Mouse (Mus musculus): ENCODE data around the gene 3110082I17Rik.
A peak's percentile ranks its signal among the peaks of the same experiment; 100 is the strongest.

The 3110082I17Rik gene

GRCm38 (mm10) chr5:139455166-139455565 is 5.2 kb downstream of the 3110082I17Rik start:
- DNase-seq (ENCODE audit: extremely low read depth, insufficient read length, low spot score): no peak

DNA sequence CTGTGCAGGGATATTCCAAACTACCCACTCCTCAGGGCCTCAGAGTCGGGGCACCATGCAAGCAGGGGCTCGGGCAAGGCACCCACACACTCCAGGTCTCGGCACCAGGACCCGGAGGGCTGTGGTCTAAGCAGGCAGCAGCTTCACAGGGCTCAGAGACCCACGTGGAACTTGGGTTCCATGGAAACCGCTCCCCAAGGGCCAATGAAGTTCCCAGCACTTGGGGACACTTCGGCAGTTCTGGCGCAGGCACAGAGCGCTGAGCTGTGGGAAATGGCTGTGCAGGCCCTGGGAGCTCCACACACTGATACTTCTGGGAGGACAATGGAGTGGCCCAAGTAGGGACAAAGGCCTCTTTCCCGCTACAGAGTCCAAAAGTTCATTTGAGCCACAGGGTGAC is 7.3 kb downstream of the 3110082I17Rik start:
- DNase-seq (ENCODE audit: extremely low read depth, insufficient read length, low spot score): no peak

GRCm38 (mm10) chr5:139449926-139450325 is 10.4 kb downstream of the 3110082I17Rik start:
- peak; percentile 41 for DNase-seq (ENCODE audit: extremely low read depth, insufficient read length, low spot score)

DNA sequence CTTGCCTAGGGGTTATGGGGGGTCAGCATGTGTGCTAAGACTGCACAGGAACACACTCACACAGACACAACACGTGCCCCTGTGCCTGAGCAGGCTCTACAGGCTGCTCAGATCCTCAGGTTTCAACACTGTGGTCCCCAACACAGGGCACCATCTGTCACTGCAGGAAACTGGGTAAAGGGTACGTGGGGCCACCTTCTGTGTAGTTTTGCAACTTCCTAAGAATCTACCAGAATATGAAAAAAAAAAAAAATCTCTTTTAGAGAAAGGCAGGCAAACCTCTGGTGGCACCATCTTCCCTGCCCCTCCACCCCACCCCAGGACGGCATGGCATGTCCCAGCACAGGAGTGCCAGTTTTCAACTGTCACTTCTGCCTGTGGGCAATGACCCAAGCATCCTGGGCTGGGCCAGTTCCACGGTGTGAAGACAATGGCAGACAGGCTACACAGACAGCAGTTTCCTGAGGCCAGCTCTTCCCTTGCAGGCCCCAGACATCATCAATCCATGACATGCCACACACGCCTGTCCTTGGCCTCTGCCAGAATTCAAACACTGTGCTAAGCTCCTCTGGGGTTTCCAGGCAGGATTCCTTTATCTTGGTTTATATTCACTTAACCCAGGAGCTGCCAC is 11.1 kb downstream of the 3110082I17Rik start:
- no peak for DNase-seq (ENCODE audit: extremely low read depth, insufficient read length, low spot score)

DNA sequence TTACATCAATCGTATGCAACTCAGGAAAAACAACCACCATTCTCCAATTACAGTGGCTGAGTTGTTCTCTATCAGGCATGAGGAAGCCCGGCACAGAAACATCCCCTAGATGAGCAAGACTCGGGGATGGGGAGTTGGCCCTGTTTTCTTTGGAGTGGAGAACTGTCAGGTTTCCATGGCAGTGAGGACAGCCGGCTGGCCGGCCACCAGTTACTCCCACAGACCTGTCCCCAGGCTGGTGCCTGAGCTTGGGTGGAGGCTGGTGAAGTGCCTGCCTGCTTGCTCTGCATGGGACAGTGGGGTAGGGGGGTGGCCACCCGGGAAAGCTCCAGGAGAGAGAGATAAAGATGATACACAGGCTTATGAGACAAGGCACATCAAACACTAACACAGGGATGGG is 12.3 kb downstream of the 3110082I17Rik start:
- no peak for DNase-seq (ENCODE audit: extremely low read depth, insufficient read length, low spot score)

- DNase-seq (ENCODE audit: extremely low read depth, insufficient read length, low spot score): no peak
Observed at GRCm38 (mm10) chr5:139445258-139445657, 15.1 kb downstream of the 3110082I17Rik start.

GRCm38 (mm10) chr5:139442962-139443361 is 17.4 kb downstream of the 3110082I17Rik start:
- DNase-seq (ENCODE audit: extremely low read depth, insufficient read length, low spot score): no peak

- DNase-seq (ENCODE audit: extremely low read depth, insufficient read length, low spot score): no peak
Observed at GRCm38 (mm10) chr5:139442428-139442827, 17.9 kb downstream of the 3110082I17Rik start.

GRCm38 (mm10) chr5:139441726-139442018 is 18.7 kb downstream of the 3110082I17Rik start:
- DNase-seq (ENCODE audit: extremely low read depth, insufficient read length, low spot score): no peak

DNA sequence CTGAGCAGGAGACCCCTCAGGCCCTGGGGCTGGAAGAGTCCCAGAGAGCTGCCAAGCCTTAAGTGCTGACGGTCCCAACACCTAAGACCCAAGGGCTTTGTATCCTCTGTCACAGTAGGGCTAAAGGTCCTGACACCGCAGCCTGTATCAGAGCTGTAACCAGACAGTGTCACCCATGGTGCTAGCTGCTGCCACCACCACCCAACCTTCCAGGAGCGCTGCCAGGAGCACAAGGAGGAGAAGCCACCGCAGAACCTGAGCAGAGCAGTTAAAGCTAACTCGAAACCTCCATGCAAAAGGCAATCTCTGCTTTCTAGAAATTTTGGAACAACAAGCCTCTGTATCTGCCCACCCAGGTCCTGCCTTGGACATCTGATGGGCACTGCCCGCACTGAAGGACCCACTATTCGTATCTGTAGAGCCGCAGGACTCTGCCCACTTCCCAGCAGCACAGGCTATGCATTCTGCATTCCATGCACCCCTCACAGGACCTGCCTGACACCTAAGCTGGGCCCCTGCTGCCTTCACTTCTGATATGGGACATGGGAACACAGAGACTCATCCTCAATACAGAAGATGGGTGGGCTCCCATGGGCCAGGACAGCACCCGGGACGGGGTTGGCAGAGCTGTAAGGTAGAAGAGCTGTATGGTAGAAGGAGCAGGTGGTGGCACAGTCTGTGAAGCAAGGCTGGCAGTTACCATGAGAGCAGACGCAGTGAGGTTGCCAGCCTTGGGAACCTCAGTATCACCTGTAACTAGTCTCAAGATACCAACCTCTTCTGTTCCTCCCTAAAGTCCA is 19.2 kb downstream of the 3110082I17Rik start:
- DNase-seq (ENCODE audit: extremely low read depth, insufficient read length, low spot score): no peak

GRCm38 (mm10) chr5:139440451-139440850 is 19.9 kb downstream of the 3110082I17Rik start:
- no peak for DNase-seq (ENCODE audit: extremely low read depth, insufficient read length, low spot score)

GRCm38 (mm10) chr5:139438440-139438839 is 21.9 kb downstream of the 3110082I17Rik start:
- no peak for DNase-seq (ENCODE audit: extremely low read depth, insufficient read length, low spot score)

DNA sequence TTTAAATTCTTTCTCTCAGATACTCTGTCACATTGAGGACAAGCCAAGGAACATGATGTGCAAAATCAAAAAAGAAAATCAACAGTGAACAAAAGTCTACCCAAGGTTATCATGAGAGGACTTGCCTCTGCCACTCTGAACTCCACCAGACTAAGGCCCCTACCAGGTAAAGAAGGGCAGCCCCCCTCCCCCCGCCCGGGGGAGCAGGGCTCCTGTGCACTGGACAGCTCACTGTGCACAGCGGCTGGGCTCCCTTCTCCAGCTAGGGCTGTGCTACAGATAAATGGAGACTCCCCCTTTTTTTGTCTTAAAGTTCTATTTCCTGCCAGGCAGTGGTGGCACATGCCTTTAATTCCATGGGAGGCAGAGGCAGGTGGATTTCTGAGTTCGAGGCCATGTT is 22.6 kb downstream of the 3110082I17Rik start:
- no peak for DNase-seq (ENCODE audit: extremely low read depth, insufficient read length, low spot score)

- no peak for DNase-seq (ENCODE audit: extremely low read depth, insufficient read length, low spot score)
Observed at GRCm38 (mm10) chr5:139434940-139435339, 25.4 kb downstream of the 3110082I17Rik start.

GRCm38 (mm10) chr5:139433842-139434568 is 26.3 kb downstream of the 3110082I17Rik start:
- no peak for DNase-seq (ENCODE audit: extremely low read depth, insufficient read length, low spot score)

- DNase-seq (ENCODE audit: extremely low read depth, insufficient read length, low spot score): no peak
Observed at GRCm38 (mm10) chr5:139432747-139433508, 27.4 kb downstream of the 3110082I17Rik start.

- no peak for DNase-seq (ENCODE audit: extremely low read depth, insufficient read length, low spot score)
Observed at GRCm38 (mm10) chr5:139432333-139432732, 28.0 kb downstream of the 3110082I17Rik start.

- no peak for DNase-seq (ENCODE audit: extremely low read depth, insufficient read length, low spot score)
Observed at GRCm38 (mm10) chr5:139429818-139430341, 30.4 kb downstream of the 3110082I17Rik start.

GRCm38 (mm10) chr5:139427989-139428388 is 32.3 kb downstream of the 3110082I17Rik start:
- no peak for DNase-seq (ENCODE audit: extremely low read depth, insufficient read length, low spot score)

GRCm38 (mm10) chr5:139427001-139427400 is 33.3 kb downstream of the 3110082I17Rik start:
- no peak for DNase-seq (ENCODE audit: extremely low read depth, insufficient read length, low spot score)

- no peak for DNase-seq (ENCODE audit: extremely low read depth, insufficient read length, low spot score)
Observed at GRCm38 (mm10) chr5:139425198-139425597, 35.1 kb downstream of the 3110082I17Rik start.
